13 mouse cellular contexts compared by ENCODE assay signal in genomic region chr6:22417189-22417588, GRCm38 (mm10).
DNase-seq lines count a peak whose midpoint lies in the region; ATAC-seq lines count a peak whose summit lies in the region.
"Had no signal": no experiment of that assay in that cellular context is flagged by ENCODE, and none has a peak within 500 bp of the region (broad histone marks: within the 10 kb centered on the region; RNA-seq: fewer than 3 reads in every experiment).

No protein-coding gene starts in this region.

- H3K4me1 ChIP-seq in lung, embryonic 16.5 days (replicated peaks; ENCODE audit: control insufficient read depth, insufficient read depth, low read length) = no peaks in the 10 kb centered on the region
- no peaks in the 10 kb centered on the region; the same call in 1 of the 2 replicates for H3K4me1 ChIP-seq in embryonic facial prominence, embryonic 14.5 days (ENCODE audit: control insufficient read depth, insufficient read depth, low read length)
- peaks cover 7% of the 10 kb centered on the region; the same call in 1 of the 2 replicates for H3K4me1 ChIP-seq in kidney, embryonic 16.5 days (ENCODE audit: insufficient read depth, low read length)
- no peaks in the 10 kb centered on the region for H3K4me1 ChIP-seq in stomach, embryonic 15.5 days
- H3K4me1 ChIP-seq: hindbrain, embryonic 13.5 days had no signal

- ATAC-seq in lung, embryonic 16.5 days (ENCODE audit: low read depth) = peak; percentile 92
- peak; percentile 62; the same call in 1 of the 2 replicates for ATAC-seq in embryonic facial prominence, embryonic 14.5 days (ENCODE audit: low read depth)
- peak; percentile 91 for ATAC-seq in kidney, embryonic 16.5 days (ENCODE audit: low FRiP score, low TSS enrichment)
- peak; percentile 88 for ATAC-seq in stomach, embryonic 15.5 days (ENCODE audit: insufficient read depth, low FRiP score, low read depth)

- no peak overlapping the region for H3K9ac ChIP-seq in lung, embryonic 16.5 days (ENCODE audit: low read length)
- H3K9ac ChIP-seq in embryonic facial prominence, embryonic 14.5 days (ENCODE audit: low read depth, low read length) = no peak overlapping the region
- no peak overlapping the region for H3K9ac ChIP-seq in kidney, embryonic 16.5 days (replicated peaks; ENCODE audit: low read length)
- no peak overlapping the region for H3K9ac ChIP-seq in stomach, embryonic 15.5 days
- H3K9ac ChIP-seq: embryonic facial prominence, embryonic 12.5 days; hindbrain, embryonic 13.5 days had no signal

- no peaks in the 10 kb centered on the region for H3K36me3 ChIP-seq in lung, embryonic 16.5 days (ENCODE audit: control insufficient read depth, insufficient read depth, low read length)
- no peaks in the 10 kb centered on the region for H3K36me3 ChIP-seq in embryonic facial prominence, embryonic 14.5 days (ENCODE audit: control insufficient read depth, insufficient read depth, low read length)
- H3K36me3 ChIP-seq in kidney, embryonic 16.5 days (ENCODE audit: insufficient read depth, low read length) = no peaks in the 10 kb centered on the region
- no peaks in the 10 kb centered on the region for H3K36me3 ChIP-seq in stomach, embryonic 15.5 days
- H3K36me3 ChIP-seq: embryonic facial prominence, embryonic 12.5 days; heart, embryonic 10.5 days; hindbrain, embryonic 13.5 days had no signal

- H3K4me2 ChIP-seq in lung, embryonic 16.5 days (ENCODE audit: low read depth, low read length) = no peak overlapping the region
- H3K4me2 ChIP-seq in embryonic facial prominence, embryonic 14.5 days (ENCODE audit: low read depth, low read length) = no peak overlapping the region
- H3K4me2 ChIP-seq in kidney, embryonic 16.5 days (replicated peaks; ENCODE audit: low read depth, low read length) = no peak overlapping the region
- no peak overlapping the region for H3K4me2 ChIP-seq in stomach, embryonic 15.5 days
- H3K4me2 ChIP-seq: embryonic facial prominence, embryonic 12.5 days; hindbrain, embryonic 13.5 days; liver, embryonic 11.5 days had no signal

- H3K27me3 ChIP-seq in lung, embryonic 16.5 days (ENCODE audit: control insufficient read depth, insufficient read depth, low read depth, low read length) = no peaks in the 10 kb centered on the region
- H3K27me3 ChIP-seq in embryonic facial prominence, embryonic 14.5 days (replicated peaks; ENCODE audit: control insufficient read depth, insufficient read depth, low read length) = no peaks in the 10 kb centered on the region
- no peaks in the 10 kb centered on the region for H3K27me3 ChIP-seq in kidney, embryonic 16.5 days (ENCODE audit: insufficient read depth, low read length)
- no peaks in the 10 kb centered on the region for H3K27me3 ChIP-seq in stomach, embryonic 15.5 days (replicated peaks)
- H3K27me3 ChIP-seq: embryonic facial prominence, embryonic 12.5 days; hindbrain, embryonic 13.5 days; megakaryocyte, embryonic 14.5 days had no signal

- WGBS in lung, embryonic 16.5 days = 52% methylated on average over 2 of the region's 2 CpGs
- 26% methylated on average over 2 of the region's 2 CpGs for WGBS in embryonic facial prominence, embryonic 14.5 days
- 30% methylated on average over 2 of the region's 2 CpGs for WGBS in kidney, embryonic 16.5 days
- WGBS in stomach, embryonic 15.5 days = 49% methylated on average over 2 of the region's 2 CpGs

- intact Hi-C loops in heart, postnatal 36 days (cut with DNase I) = no loop called here

- no peaks in the 10 kb centered on the region for H3K9me3 ChIP-seq in lung, embryonic 16.5 days (ENCODE audit: control insufficient read depth, low read length)
- H3K9me3 ChIP-seq in embryonic facial prominence, embryonic 14.5 days (ENCODE audit: control insufficient read depth, low read length) = no peaks in the 10 kb centered on the region
- no peaks in the 10 kb centered on the region for H3K9me3 ChIP-seq in kidney, embryonic 16.5 days (ENCODE audit: low read length)
- no peaks in the 10 kb centered on the region for H3K9me3 ChIP-seq in stomach, embryonic 15.5 days
- H3K9me3 ChIP-seq: embryonic facial prominence, embryonic 12.5 days; heart, embryonic 10.5 days; hindbrain, embryonic 13.5 days had no signal

- DNase-seq in lung, postnatal 10 days = no peak
- peak; percentile 21 for DNase-seq in embryonic facial prominence, embryonic 14.5 days (ENCODE audit: low spot score)
- no peak for DNase-seq in spleen, postnatal 10 days (ENCODE audit: low spot score in 2 of 2)
- no peak for DNase-seq in layer of hippocampus, postnatal 14 days (ENCODE audit: low spot score in 2 of 2)
- no peak for DNase-seq in heart, postnatal 36 days

- peak overlapping the region; percentile 71 for H3K27ac ChIP-seq in lung, embryonic 16.5 days (ENCODE audit: low read length)
- no peak overlapping the region for H3K27ac ChIP-seq in embryonic facial prominence, embryonic 14.5 days (replicated peaks; ENCODE audit: low read depth, low read length)
- no peak overlapping the region; the same call in 1 of the 2 replicates for H3K27ac ChIP-seq in kidney, embryonic 16.5 days (ENCODE audit: low read length)
- no peak overlapping the region; the same call in 1 of the 2 replicates for H3K27ac ChIP-seq in stomach, embryonic 15.5 days
- H3K27ac ChIP-seq: embryonic facial prominence, embryonic 12.5 days; heart, embryonic 10.5 days; hindbrain, embryonic 13.5 days had no signal

- no peak overlapping the region for H3K4me3 ChIP-seq in lung, embryonic 16.5 days (ENCODE audit: low read length)
- no peak overlapping the region for H3K4me3 ChIP-seq in embryonic facial prominence, embryonic 14.5 days (ENCODE audit: low read depth, low read length)
- no peak overlapping the region for H3K4me3 ChIP-seq in kidney, embryonic 16.5 days (ENCODE audit: low read length)
- no peak overlapping the region for H3K4me3 ChIP-seq in stomach, embryonic 15.5 days (replicated peaks)
- H3K4me3 ChIP-seq: embryonic facial prominence, embryonic 12.5 days; heart, embryonic 10.5 days; hindbrain, embryonic 13.5 days; megakaryocyte, embryonic 14.5 days had no signal
